Mouse (Mus musculus): ENCODE data around the gene Chd5.

The Chd5 gene

DNA sequence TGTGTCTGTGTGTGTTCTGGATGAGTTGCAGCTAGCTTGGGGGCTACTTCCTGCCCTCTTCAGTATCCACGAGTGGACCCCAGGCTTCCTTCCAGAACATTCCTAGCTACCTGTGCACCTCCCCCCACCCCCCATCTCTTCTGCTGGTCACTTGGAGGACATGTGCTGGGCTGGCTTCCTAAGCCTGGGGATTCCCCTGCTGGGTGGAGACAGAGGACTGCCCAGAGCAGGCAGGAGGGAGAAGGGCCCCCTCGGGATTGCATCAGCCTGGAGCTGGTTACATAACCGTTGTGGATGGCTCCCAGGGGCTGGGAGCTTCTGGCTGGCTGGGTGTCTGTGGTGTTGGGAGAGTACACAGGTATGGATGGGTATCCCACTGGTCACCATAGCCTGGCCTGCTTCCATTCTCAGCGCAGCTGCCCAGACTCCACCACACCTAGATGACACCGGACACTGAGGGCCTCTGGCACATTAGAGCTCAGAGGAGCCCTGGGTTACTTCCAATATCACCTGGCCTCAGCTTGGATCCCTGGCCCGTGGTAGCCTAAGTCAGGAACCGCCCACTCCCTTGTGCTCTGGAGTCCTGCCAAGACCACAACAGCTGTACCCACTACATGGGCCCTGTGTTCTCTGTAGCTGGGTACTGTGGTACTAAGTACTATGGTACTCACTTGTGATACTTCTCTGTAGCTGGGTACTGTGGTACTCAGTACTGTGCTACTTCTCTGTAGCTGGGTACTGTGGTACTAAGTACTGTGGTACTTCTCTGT, 6.9 kb downstream of the Chd5 start:
- in situ Hi-C loops (cut with MboI; ENCODE audit: low pct_unique_long_range_greater_than_20kb in 1 of 2, low sequenced_read_pairs in 2 of 2, unreplicated experiment in 1 of 2) = loop anchor here in 1 of 2 experiments (10.0 kb wide), 1 partner anchor 89 kb away; no protein-coding TSS in a partner anchor

DNA sequence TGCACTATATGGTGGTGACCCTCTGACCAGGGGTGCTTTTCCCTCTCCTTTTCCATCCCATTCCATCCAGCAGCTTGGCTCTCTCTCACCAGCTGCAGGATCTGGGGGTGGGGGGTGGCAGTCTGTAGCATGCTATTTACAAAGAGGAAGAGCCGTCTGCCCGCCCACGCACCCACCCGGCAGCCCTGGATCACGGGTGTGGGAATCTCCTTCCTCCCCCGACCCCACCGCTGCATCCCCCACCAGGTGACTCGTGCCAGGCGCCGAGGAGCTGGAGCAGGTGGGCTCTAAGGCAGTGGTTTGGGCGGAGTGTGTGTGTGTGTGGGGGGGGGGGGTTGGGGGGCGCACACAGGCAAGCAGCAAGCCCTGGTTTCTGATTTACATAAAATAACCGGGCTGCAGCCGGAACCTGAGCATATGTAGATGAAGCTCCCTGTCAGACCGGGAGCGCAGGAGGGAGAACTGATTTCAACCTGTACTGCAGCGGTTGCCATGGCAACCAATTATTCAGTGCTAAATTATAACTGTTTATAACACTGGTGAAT, 11.5 kb downstream of the Chd5 start:
- in situ Hi-C loops (cut with MboI; ENCODE audit: low pct_unique_long_range_greater_than_20kb in 1 of 2, low sequenced_read_pairs in 2 of 2, unreplicated experiment in 1 of 2) = loop anchor here in 1 of 2 experiments (10.0 kb wide), 1 partner anchor 85 kb away; no protein-coding TSS in a partner anchor

DNA sequence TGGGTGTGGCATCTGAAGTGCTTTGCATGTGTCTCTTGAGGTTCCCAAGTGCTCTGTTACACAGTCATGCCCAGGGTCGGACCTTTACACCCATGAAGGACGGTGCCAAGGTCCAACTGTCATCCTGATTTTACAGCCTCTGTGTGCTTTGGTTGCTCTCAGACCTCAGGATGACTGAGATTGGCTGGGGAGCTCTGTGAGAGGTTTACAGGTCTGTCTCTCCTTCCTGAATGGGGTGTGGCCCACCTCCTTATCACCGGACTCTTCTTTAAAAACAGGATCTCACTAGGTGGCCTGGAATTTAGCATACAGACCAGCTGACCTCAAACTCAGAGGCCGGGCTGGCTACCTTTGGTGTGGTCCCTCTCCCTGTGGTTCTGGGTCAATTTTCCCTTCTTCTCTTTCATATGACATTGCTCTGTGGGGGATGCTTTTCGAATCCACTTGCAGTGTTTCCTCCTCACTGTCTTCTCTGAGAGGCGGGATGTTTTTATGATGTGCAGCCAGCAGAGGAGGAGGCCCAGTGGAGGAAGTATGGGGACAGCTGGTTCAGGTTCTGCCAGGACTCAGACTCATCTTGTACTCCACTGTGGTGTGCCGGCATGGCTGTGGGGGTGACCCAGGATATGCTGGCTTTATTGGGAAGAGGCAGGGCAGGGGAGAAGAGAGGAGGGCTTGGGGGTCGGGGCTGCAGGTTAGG, 12.4 kb downstream of the Chd5 start:
- in situ Hi-C loops (cut with MboI; ENCODE audit: low pct_unique_long_range_greater_than_20kb in 1 of 2, low sequenced_read_pairs in 2 of 2, unreplicated experiment in 1 of 2) = no loop called here

DNA sequence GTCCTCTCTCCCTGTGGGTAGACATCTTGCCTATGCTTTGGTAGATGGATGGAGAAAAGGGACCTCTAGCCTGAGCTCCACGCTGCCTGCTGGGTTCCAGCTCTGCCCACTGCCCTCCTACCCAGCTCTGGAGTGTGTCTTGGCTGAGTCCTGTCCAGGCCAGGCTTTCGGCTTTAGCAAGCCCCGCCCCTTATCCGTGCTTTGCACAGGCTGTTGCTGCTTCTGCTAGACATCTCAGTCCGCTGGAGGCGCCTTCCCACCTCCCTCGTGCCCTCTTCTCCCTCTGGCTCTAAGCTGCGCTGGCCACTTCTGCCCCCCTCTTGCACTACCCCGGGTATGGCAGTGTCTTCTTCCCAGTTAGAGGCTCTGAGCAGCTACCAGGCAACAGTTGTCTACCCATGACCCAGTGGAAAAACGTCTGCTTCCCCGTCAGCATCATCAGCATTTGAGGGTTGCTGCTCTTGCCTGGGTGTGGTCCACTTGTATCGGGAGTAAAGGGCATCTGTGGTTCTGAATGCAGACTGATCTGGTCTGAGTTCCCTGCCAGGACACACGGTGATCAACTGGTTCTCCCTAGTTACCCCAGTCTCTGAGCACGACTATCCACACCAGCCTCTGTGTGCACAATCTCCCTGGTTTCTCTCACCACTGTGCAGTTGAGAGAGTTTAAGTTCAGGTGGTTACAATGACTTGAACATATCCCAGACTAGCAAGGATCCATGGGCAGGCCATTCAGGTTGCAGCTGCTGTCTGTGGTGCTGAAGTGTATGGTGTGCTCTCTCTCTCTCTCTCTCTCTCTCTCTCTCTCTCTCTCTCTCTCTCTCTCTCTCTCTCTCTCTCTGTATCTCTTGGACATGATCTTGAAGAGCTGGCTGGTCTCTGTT, 13.2 kb downstream of the Chd5 start:
- in situ Hi-C loops (cut with MboI; ENCODE audit: low pct_unique_long_range_greater_than_20kb in 1 of 2, low sequenced_read_pairs in 2 of 2, unreplicated experiment in 1 of 2) = no loop called here

DNA sequence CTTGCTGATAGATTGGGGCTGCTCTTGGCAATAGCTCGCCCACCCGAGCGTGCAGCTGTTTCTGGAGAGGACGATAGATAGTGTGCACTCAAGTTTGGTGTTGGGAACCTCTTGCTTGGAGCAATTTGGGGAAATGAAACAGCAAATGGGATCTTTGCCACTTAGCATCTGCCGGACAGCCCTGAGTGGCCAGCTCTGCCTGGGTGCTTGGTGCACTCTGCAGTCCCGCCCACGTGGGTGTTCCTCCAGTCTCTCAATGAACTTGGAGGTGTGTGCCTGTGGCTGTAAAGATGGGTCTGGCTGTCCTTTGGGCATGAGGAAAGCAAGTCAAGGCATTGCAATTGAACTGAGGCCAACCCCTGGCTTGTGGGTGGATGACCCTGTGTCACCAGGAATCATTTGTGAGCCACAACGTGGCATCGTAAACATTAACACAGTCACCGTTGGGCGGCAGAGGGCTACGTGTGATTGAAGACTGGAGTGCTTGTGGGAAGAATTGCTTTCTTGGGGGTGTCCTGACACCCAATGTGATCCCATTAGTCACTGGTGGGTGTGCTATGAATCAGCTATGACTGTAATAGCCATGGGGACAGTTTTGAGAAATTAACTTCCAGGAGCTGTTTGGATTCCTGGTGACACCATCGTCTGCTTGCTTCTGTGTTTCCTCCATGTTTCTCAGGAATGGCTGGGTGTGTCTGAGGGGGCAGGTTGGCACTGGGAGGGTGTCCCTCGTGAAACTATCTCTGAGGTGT, 15.6 kb downstream of the Chd5 start:
- in situ Hi-C loops (cut with MboI; ENCODE audit: low pct_unique_long_range_greater_than_20kb in 1 of 2, low sequenced_read_pairs in 2 of 2, unreplicated experiment in 1 of 2) = no loop called here

DNA sequence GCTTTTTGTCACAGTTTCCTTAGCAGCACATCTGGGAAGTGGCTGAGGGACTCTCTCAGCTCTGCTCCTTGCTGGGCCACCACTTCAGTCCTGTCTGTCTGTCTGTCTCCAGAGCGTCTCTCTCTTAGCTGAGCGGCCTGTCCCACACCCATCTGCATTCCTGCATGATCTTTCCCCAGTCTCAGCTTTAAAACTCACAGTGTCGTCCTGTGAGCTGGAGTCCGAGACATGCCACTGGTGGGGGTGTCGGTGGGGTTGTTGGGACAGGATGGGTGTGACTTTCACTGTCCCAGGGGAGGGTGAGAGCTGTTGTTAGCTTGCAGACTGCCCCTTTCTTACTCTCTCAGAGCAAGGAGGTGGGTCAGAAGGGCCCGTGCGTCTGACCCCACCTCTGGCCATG, 17.2 kb downstream of the Chd5 start:
- in situ Hi-C loops (cut with MboI; ENCODE audit: low pct_unique_long_range_greater_than_20kb in 1 of 2, low sequenced_read_pairs in 2 of 2, unreplicated experiment in 1 of 2) = no loop called here

DNA sequence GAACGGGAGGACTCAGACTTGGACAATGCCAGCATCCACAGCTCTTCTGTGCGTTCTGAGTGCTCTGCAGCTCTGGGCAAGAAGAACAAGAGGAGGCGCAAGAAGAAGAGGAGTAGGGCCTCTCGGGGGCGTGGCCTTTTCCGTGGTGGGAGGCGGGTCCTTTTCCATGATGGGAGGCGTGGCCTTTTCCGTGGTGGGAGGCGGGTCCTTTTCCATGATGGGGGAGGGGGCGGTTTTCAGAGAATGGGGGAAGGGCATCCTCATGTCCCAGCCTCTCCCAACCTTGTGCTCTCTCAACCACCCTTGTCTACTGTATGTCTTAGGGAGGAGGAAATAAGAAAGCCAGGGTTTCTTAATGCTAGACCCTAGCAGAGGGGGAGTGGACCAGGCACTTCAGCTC, 21.2 kb downstream of the Chd5 start:
- in situ Hi-C loops (cut with MboI; ENCODE audit: low pct_unique_long_range_greater_than_20kb in 1 of 2, low sequenced_read_pairs in 2 of 2, unreplicated experiment in 1 of 2) = no loop called here

DNA sequence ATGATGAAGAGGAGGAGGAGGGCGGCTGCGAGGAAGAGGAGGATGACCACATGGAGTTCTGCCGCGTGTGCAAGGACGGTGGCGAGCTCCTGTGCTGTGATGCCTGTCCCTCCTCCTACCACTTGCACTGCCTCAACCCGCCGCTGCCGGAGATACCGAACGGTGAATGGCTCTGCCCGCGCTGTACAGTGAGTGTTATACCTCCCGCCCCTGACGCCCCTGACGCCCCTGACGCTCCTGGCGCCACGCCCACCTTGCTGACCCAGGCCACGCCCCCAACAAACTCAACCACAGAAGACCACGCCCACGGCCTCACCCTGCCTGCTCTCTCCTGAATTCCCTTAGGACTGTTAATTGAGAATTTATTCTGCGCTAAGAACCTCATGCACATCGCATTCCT, 22.4 kb downstream of the Chd5 start:
- in situ Hi-C loops (cut with MboI; ENCODE audit: low pct_unique_long_range_greater_than_20kb in 1 of 2, low sequenced_read_pairs in 2 of 2, unreplicated experiment in 1 of 2) = no loop called here

DNA sequence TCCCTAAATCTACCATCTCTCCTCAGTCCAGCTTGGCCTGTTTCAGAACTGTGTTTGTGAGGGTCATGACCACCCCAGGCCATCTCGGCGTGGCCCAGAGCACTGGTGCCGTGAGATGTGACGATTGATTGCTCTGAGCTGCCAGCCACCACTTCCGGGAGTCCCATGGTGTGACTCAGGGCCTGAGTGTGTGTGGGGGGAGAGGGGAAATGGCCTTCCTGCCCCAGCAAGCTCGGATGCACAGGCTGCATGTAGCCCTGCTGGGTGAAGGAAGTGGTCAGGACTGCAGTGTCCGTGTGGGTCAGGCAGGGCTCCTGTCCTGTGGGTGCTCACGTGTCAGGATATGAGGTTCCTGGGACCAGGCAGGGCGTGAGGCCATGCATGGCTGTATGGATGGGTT, 23.7 kb downstream of the Chd5 start:
- in situ Hi-C loops (cut with MboI; ENCODE audit: low pct_unique_long_range_greater_than_20kb in 1 of 2, low sequenced_read_pairs in 2 of 2, unreplicated experiment in 1 of 2) = no loop called here

DNA sequence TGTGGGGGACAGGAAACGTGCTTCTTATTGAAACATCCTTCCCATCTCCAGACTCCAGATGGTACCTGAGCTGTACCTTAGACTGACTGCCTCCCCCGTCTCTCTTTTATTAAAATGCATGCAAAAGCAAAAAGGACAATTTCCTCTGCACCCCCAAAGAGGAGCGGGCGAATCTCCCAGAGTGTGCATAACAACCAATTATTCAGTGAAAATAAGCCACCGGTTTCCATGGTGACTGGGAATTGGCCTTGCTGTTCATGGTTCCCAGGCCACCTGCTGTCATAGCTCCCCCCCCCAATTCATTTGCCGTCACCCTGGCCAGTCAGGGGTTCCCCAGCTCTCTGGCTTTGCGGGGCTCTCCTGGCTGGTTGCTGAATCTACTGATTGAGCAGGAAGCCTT, 26.8 kb downstream of the Chd5 start:
- in situ Hi-C loops (cut with MboI; ENCODE audit: low pct_unique_long_range_greater_than_20kb in 1 of 2, low sequenced_read_pairs in 2 of 2, unreplicated experiment in 1 of 2) = no loop called here

DNA sequence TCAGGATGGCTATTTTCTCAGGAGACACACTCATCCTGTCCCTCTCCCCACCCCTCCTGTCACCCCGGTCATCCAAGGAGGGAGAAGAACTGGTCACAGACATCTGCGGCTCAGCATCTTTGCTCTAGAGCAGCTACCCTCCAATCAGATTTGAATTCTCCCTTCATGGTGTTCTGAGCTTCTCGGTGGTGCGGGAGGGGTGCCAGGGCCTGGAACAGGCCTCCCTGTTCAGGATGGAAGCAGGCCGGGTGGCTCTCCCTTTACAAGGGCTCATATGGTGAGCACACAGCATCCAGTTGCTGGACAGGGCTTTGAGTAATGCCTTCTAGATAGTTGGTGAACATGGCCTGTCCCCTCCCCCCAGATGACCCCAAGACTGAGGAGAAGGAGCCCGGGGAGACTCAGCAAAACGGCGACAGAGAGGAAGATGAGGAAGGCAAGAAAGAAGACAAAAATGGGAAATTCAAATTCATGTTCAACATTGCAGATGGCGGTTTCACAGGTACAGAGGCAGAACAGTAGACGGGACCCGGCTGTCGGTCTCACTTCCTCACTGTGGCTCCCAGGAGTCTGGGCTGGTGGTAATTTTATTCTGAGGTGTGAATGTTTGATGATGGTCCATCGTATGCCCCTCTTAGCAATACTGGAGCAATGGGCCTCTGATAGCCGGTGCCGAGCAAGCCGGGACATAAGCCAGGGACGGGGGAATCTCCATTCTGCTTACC, 44.2 kb downstream of the Chd5 start:
- in situ Hi-C loops (cut with MboI; ENCODE audit: low pct_unique_long_range_greater_than_20kb in 1 of 2, low sequenced_read_pairs in 2 of 2, unreplicated experiment in 1 of 2) = no loop called here

DNA sequence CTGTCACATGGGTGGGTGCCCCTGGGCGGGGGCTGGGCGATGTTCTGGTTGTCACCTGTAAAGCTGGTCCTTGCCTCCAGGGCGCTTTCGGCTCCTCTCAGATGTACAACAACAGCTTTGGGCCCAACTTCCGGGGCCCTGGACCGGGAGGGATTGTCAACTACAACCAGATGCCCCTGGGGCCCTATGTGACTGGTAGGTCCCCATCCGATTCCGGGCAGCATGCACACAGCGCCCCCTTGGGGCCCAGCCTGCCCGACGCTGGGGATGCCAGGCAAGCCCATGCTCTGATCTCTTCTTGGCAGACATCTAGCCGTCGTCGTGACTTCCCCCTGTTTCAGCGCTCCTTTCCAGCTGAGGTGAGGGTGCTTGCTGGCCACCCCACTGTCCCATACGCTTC, 47.2 kb downstream of the Chd5 start:
- in situ Hi-C loops (cut with MboI; ENCODE audit: low pct_unique_long_range_greater_than_20kb in 1 of 2, low sequenced_read_pairs in 2 of 2, unreplicated experiment in 1 of 2) = no loop called here

DNA sequence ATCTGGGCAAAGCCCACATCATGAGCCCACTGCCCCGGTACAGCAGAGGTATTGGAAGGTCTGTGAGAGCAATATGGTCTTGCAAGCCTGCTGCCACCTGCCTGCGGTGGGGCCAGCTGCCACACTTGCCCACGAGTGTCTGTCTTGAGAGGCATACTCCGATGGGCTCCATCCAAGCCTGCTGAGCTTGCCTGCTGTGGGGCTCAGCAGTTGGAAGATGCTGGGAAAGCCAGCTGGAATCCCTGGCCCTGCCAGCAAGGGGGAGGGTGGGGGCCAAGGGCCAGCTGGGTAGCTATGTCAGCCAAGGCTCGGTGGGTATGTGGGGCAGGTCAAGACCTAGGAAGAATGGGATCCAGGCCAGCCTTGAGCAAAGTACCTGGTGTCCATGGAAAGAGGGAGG, 53.7 kb downstream of the Chd5 start:
- in situ Hi-C loops (cut with MboI; ENCODE audit: low pct_unique_long_range_greater_than_20kb in 1 of 2, low sequenced_read_pairs in 2 of 2, unreplicated experiment in 1 of 2) = no loop called here

DNA sequence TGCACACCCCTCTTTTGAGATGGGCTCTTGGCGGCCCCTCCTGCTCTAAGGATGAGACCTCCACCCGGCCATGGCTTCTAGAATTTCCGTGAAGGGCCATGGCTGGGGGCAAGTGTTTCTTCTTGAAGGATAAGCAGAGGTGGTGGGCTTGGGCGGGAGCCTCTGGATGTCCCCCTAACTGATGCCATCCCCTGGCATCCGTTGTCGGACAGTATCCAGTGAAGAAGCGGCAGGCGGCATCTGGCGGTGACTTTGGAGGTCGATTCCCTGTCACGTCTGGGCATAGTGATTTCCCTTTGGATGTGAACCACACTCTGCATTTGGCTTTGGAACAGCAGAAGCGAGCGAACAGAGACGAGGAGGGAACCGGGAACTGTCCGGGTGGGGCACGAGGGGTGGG, 54.2 kb downstream of the Chd5 start:
- in situ Hi-C loops (cut with MboI; ENCODE audit: low pct_unique_long_range_greater_than_20kb in 1 of 2, low sequenced_read_pairs in 2 of 2, unreplicated experiment in 1 of 2) = no loop called here

DNA sequence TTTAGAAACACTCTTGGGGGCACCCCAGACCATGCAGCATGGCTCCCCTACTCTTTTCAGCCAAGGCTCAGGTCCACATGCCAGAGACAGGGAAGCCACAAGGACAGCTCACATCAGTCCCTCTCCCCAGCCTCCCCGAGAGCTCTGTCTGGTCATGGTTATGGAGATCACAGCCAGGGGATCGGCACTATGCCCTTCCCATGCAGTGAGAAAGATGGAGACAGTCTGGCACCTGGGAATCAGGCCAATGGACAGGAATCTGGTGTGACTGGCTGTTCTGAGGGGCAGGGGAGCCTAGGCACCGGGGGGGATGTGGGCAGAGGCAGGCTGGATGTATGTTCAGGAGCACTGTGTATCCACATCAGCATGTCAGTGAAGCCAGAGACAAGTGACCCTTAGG, 60.5 kb downstream of the Chd5 start:
- in situ Hi-C loops (cut with MboI; ENCODE audit: low pct_unique_long_range_greater_than_20kb in 1 of 2, low sequenced_read_pairs in 2 of 2, unreplicated experiment in 1 of 2) = no loop called here

DNA sequence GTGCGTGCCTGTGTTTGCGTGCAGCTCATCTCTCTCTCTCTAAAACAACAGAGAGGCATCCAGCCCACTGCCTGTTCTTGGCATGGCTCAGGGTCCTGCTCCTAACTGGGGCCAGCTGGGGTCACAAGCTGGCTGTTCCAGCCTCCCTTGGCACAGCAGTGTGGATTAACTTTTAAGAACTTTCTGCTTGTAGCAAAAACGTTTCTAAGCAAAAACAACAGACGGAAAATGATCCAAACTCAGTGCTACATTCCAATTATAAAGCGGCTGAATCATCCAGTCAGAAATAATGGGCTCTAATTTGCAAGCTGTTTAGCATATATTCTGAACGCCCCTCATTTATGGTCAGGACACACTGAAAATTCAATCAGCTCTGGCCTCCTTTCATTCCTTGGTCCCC, 66.7 kb downstream of the Chd5 start:
- in situ Hi-C loops (cut with MboI; ENCODE audit: low pct_unique_long_range_greater_than_20kb in 1 of 2, low sequenced_read_pairs in 2 of 2, unreplicated experiment in 1 of 2) = no loop called here

DNA sequence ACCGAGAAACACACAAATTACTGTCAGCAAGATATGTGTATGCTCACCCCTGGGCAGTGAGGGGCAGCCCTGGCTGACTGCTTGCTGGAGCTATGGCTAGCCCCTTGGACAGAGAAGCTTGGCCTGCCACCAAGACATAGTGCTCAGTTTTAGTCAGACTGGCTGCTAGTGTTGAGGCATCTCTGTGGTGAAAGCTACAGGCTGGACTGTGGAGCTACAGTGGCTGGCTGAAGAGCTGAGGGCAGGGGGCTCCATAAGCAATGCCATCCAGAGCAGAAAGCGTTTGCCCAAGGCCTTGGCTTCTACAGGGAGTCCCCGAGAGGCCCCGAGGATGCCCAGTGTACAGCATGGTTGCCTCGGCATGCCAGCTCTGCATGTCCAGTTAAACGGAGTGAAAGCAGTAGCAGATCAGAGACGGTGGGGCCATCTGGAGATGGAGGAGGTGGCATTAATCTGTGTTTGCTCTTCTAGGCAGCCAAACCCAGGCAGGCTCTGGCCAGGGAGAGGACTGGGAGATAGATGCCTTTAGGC, 67.3 kb downstream of the Chd5 start:
- in situ Hi-C loops (cut with MboI; ENCODE audit: low pct_unique_long_range_greater_than_20kb in 1 of 2, low sequenced_read_pairs in 2 of 2, unreplicated experiment in 1 of 2) = no loop called here

Data from mouse embryonic stem cell (cell line).